Mouse (Mus musculus): Measurements from ENCODE around the gene Rab31. TPM values are rescaled to one million over a fixed set of nuclear protein-coding genes. Genes with fewer than 3 reads are reported as not detected.
A peak's percentile ranks its signal among the peaks of the same experiment; 100 is the strongest.
"Not testable (repeated sequence)": the region's sequence is repeated elsewhere in the genome, so short reads cannot be mapped to it uniquely, and the experiment has no call there.

Rab31 gene
- polyA plus RNA-seq, 1 experiment from 2014 or later, result 58.6 TPM

DNA sequence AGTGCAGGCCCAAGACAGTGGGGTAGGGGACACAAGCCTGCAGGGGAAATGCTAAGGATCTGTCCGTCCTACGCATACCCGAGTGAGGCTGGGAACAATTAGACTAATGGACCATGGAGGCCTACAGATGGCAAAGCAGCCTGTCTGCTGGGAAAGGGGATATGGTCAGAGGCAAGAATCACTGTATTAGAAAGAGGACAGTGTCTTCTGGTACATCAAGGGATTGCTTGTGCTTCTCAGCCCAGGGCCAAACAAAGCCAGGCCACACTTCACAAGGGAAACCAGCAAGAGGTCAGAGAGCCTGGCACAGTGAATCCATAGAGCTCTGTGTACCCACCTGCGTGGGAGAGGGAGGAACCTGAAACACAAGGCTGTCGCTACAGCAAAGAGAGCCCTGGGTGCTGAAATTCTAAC lies 130.0 kb downstream of the Rab31 start:
- DNase-seq (ENCODE audit: extremely low spot score, low spot score), result peak; percentile 18
- Histone ChIP-seq H3K36me3 (replicated peaks) (no peaks in the 10 kb centered on the region), H3K4me3 (no peak overlapping the region), H3K4me1 (peaks cover 22% of the 10 kb centered on the region), H3K27me3 (ENCODE audit: poor library complexity, severe bottlenecking) (no peaks in the 10 kb centered on the region), H3K27ac (peak overlapping the region; percentile 58; the same call in 1 of the 2 replicates), H3K9me3 (no peaks in the 10 kb centered on the region)
- WGBS, result 22% methylated on average over 5 of the region's 5 CpGs

DNA sequence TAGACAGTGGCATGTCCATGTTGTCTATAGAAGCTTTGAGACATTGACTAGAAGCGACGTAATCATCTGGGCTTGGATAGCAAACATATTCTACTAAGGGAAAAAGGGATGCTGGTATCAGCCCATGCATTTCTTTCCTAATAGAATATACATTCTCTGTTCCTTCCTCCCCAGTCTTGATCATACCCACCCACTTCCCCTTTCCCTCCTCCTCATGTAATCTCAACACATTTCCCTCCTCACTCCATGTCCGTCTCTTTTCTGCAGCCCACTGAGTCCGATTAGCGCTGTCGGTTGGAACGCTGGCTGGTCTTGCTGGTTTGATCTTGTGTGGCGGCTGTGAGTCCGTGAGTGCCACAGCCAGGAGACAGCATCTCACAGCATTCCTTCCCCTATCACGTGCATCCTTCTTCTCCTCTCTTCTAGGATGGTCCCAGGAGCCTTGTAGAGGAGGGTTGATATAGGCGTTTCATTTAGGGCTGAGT lies 130.8 kb downstream of the Rab31 start, which contains the start of gene Txndc2:
Gene Txndc2, minus strand, starts transcription at position 435 of the 485 bp plus-strand sequence.
- no peak within 1 kb of the TSS for H3K4me3 ChIP-seq
- peaks cover 19% of the 10 kb centered on the region for H3K4me1 ChIP-seq
- DNase-seq (ENCODE audit: extremely low spot score, low spot score), result no peak
- no peaks in the 10 kb centered on the region for H3K36me3 ChIP-seq (replicated peaks)
- H3K27ac ChIP-seq, result peak within 1 kb of the TSS; percentile 58; the same call in 1 of the 2 replicates
- no peaks in the 10 kb centered on the region for H3K27me3 ChIP-seq (ENCODE audit: poor library complexity, severe bottlenecking)
- 88% methylated on average over 11 of the region's 11 CpGs for WGBS
- no peaks in the 10 kb centered on the region for H3K9me3 ChIP-seq

DNA sequence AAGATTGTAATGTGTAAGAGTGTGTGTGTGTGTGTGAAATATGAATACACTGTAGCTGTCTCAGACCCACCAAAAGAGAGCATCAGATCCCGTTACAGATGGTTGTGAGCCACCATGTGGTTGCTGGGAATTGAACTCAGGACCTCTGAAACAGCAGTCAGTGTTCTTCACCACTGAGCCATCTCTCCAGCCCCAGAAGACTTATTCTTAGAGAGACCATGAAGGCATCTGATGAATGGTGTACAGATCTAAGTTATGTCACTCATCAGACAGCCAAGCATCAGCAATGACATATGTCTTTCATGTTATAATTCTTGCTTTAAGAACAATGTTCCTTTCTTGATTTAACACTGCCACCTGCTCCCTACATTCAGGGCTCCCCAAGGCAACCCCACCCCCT lies 133.4 kb downstream of the Rab31 start:
- Histone ChIP-seq H3K27me3 (ENCODE audit: poor library complexity, severe bottlenecking) (no peaks in the 10 kb centered on the region), H3K4me1 (peaks cover 19% of the 10 kb centered on the region), H3K4me3 (no peak overlapping the region), H3K9me3 (no peaks in the 10 kb centered on the region), H3K27ac (no peak overlapping the region), H3K36me3 (replicated peaks) (no peaks in the 10 kb centered on the region)
- WGBS, result 83% methylated on average over 1 of the region's 1 CpGs
- DNase-seq (ENCODE audit: extremely low spot score, low spot score), result no peak

DNA sequence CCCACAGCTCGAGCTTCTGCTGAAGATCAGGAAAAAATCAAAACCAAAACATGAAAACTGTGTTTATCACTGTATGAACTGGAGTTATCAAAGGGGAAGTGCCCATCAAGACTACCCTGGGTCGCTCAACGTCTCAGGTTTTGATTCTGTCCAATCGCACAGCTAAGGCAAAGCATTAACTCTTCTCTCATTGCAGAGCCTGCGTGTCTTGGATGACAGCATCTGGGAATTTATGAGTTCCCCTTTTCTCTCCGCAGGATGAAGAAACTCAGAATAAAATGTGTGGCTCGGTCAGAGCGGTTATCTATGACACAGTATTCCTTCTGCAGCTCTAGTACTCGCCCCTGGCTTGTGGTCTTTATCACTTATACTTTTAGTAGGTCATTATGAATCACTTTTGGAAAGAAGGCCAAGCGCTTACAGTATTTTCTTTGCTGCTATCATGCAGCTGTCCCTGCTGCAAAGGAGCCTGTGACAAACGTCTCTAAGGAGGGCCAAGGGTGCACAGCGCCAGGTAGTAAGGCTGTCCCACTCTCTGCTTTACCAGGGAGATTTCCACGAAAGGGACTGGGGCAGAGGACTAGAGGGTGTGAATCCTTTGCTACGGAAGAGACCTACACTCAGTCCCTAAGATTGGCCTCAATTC lies 136.7 kb downstream of the Rab31 start:
- Histone ChIP-seq H3K4me3 (no peak overlapping the region), H3K4me1 (no peaks in the 10 kb centered on the region), H3K27ac (no peak overlapping the region), H3K36me3 (replicated peaks) (no peaks in the 10 kb centered on the region), H3K9me3 (no peaks in the 10 kb centered on the region), H3K27me3 (ENCODE audit: poor library complexity, severe bottlenecking) (no peaks in the 10 kb centered on the region)
- WGBS, result 88% methylated on average over 14 of the region's 14 CpGs
- DNase-seq (ENCODE audit: extremely low spot score, low spot score), result no peak

DNA sequence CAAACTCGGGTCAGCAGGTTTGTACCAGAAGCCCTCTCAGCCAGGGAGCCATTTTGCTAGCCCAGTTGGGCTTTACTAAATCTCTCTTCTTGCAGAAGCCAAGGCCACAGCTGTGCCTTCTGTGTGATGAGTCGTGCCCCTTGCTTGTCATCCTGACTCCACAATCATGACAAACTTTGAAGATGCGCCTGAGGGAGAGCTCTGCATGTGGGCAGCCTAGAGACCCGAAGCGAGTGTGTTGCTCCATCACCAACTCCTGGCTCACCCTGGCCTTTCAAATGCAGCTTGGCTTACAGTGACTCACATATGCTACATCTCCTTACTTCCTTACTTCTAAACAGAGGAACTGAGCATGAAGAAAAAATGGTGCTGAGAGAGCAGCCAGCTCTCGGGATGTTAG lies 142.6 kb downstream of the Rab31 start:
- Histone ChIP-seq H3K9me3 (no peaks in the 10 kb centered on the region), H3K27me3 (ENCODE audit: poor library complexity, severe bottlenecking) (no peaks in the 10 kb centered on the region), H3K4me1 (no peaks in the 10 kb centered on the region), H3K27ac (no peak overlapping the region), H3K36me3 (replicated peaks) (no peaks in the 10 kb centered on the region), H3K4me3 (no peak overlapping the region)
- DNase-seq (ENCODE audit: extremely low spot score, low spot score), result no peak
- 84% methylated on average over 6 of the region's 6 CpGs for WGBS

DNA sequence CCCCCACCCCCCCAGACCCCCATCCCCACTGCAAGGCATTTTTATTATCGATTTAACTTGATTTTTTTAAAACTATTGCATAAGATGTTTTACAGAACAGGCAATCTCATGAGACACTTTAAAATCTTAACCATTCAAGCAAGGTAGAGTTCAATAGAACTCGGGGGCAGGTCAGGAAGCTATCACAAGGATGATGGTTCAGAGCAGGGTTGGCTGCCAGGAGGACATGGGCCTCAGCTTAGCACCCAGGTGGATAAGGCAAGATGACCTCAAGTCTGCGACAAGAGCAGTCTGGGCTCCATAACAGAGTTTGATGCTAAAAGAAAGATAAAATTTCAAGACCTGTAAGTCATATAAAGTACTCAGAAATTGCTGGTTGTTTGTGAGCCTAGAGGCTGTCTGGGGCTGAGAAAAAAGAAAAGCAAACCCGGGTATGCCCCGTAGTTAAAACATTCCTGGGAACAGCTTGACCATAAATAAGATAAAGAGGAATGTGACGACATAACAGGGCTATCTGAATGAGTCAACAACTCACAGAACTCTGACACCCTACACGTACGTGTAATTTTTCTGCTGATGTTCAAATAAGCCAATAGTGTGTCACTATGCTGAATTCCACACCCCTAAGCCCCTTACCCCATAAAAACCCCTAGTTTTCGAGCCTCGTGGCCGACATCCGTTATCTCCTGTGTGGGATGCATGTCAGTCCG lies 143.6 kb downstream of the Rab31 start:
- H3K27ac ChIP-seq; H3K4me1 ChIP-seq; H3K9me3 ChIP-seq; DNase-seq (ENCODE audit: extremely low spot score, low spot score); H3K36me3 ChIP-seq (replicated peaks); H3K27me3 ChIP-seq (ENCODE audit: poor library complexity, severe bottlenecking); H3K4me3 ChIP-seq: not testable (repeated sequence)
- 90% methylated on average over 13 of the region's 13 CpGs for whole genome bisulfite sequencing

DNA sequence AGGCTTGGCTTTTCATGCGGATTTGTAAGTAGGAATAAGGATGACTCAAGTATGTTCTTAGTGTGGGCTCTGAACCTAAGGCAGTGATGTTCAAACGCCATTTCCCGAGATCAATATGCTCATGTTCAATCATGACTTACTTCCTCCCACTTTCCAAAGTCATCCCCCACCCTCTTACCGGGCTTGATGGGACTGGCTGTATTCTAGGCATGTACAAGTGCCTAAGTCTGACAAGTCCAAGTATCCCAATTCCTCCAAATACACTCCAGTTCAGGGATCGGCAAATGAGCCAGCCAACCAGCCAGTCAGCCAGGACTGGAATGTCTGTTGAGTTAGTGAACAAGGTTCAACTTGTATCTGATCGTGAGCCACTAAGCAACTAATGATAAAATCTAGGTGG lies 146.3 kb downstream of the Rab31 start:
- Histone ChIP-seq H3K27me3 (ENCODE audit: poor library complexity, severe bottlenecking) (no peaks in the 10 kb centered on the region), H3K4me3 (no peak overlapping the region), H3K9me3 (peaks cover 5% of the 10 kb centered on the region; the same call in 1 of the 2 replicates), H3K27ac (no peak overlapping the region), H3K36me3 (replicated peaks) (no peaks in the 10 kb centered on the region), H3K4me1 (no peaks in the 10 kb centered on the region)
- no peak for DNase-seq (ENCODE audit: extremely low spot score, low spot score)
- WGBS, result 93% methylated on average over 6 of the region's 6 CpGs

DNA sequence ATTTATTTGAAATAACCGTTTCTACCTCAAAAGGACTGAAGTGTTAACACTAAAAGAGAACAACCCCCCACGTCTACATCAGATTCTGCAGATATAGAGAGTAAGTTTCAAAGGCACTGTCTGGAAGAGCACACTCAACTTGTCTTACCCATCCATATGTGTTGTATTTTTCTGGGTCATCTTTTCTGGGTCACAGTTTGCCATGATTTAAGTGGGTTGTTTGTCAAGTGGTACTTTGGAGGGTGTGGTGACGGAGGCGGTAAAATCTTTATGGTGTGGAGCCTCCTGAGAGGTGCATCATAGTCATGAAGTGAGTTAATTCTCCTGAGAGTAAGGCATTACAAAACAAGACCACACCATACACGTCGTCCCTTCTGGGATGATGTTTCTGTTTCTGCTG lies 147.0 kb downstream of the Rab31 start:
- WGBS, result 89% methylated on average over 6 of the region's 6 CpGs
- H3K36me3 ChIP-seq (replicated peaks), result no peaks in the 10 kb centered on the region
- no peaks in the 10 kb centered on the region for H3K4me1 ChIP-seq
- H3K4me3 ChIP-seq, result no peak overlapping the region
- H3K9me3 ChIP-seq, result peaks cover 5% of the 10 kb centered on the region; the same call in 1 of the 2 replicates
- no peak for DNase-seq (ENCODE audit: extremely low spot score, low spot score)
- no peak overlapping the region for H3K27ac ChIP-seq
- no peaks in the 10 kb centered on the region for H3K27me3 ChIP-seq (ENCODE audit: poor library complexity, severe bottlenecking)

DNA sequence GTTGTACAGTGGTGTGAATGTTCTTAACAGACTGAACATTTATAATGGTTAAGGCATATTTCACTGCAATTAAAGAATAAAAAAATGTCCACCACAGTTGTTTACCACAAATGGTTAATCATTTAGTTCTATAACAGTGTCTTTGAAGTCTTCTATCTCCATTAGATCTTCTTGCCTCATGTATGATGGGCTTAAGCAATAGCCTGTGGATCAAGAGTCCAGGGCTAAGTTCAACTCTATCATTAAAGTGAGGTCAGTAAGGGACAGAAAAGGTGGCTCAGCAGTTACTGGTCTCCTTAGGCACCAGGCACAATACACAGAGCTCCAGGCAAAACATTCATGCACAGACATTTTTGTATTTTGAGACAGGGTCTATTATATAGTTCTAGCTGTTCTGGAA lies 149.4 kb downstream of the Rab31 start:
- Histone ChIP-seq H3K27me3 (ENCODE audit: poor library complexity, severe bottlenecking) (no peaks in the 10 kb centered on the region), H3K4me3 (no peak overlapping the region), H3K36me3 (replicated peaks) (no peaks in the 10 kb centered on the region), H3K27ac (no peak overlapping the region), H3K9me3 (peaks cover 5% of the 10 kb centered on the region; the same call in 1 of the 2 replicates), H3K4me1 (no peaks in the 10 kb centered on the region)
- DNase-seq (ENCODE audit: extremely low spot score, low spot score), result no peak

DNA sequence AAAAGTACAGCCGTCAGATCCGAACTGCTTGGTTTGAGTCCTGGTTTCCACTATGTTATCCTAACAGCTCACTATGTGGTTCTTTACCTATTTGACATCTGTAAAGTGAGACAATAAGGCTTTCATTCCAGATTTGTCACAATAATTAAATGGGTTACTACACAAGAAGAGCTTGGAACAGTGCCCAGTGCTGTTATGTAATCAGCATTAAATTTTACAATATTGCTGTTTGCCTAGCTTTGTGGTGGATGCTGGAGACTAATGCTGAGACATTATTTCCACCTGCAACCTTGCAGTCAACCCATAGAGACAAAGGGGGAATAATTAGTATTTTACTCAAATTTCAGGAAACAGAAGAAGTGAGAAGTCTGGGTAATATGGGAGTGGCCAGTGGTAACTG lies 154.1 kb downstream of the Rab31 start:
- H3K27ac ChIP-seq, result no peak overlapping the region
- no peak overlapping the region for H3K4me3 ChIP-seq
- 90% methylated on average over 2 of the region's 2 CpGs for WGBS
- DNase-seq (ENCODE audit: extremely low spot score, low spot score), result no peak
- no peaks in the 10 kb centered on the region for H3K27me3 ChIP-seq (ENCODE audit: poor library complexity, severe bottlenecking)
- no peaks in the 10 kb centered on the region for H3K36me3 ChIP-seq (replicated peaks)
- H3K9me3 ChIP-seq, result no peaks in the 10 kb centered on the region
- peaks cover 13% of the 10 kb centered on the region; the same call in 1 of the 2 replicates for H3K4me1 ChIP-seq

DNA sequence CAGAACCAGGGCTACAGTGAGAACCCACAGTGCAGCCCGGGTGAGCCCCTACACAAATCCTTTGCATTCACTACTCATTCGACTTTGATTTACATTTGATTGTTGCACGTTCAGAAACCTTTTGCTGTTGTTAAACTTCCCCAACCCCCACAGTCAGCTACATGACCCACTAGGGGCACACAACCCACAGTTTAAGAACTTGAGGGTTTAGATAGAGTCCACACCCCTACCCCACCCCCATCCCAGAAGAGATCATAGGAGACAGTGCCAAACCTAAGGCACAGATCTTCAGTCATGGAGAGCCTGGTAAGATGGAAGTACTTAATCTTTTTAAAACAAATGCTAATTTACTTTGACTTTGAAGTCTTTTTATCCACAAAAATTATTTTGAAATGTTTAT lies 156.9 kb downstream of the Rab31 start:
- Histone ChIP-seq H3K9me3 (no peaks in the 10 kb centered on the region), H3K27me3 (ENCODE audit: poor library complexity, severe bottlenecking) (no peaks in the 10 kb centered on the region)

DNA sequence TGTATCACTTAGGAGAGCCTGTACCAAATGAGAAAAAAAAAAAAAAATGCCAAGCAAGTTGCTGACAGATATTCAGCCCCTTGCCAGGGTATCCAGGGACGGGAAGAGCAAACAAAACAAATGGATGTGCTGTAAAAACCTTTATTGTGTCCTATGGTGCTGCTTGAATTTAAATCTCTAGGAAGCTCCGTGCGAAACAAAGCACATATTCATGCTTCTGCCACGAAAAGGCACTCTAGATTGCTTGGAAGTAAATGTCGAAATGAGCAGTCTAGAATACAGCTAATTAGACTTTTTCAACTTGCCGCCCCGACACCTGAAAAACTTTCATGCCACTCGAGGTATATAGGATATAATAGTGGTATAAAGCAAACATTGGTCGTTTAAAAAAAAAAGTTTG lies 158.1 kb downstream of the Rab31 start:
- DNase-seq (ENCODE audit: extremely low spot score, low spot score), result no peak

More for the DNA sequence above, 156.9 kb downstream of the Rab31 start:
- DNase-seq (ENCODE audit: extremely low spot score, low spot score), result no peak
- H3K36me3 ChIP-seq (replicated peaks), result no peaks in the 10 kb centered on the region
- no peak overlapping the region for H3K27ac ChIP-seq
- no peak overlapping the region for H3K4me3 ChIP-seq
- WGBS, result 51% methylated on average over 3 of the region's 3 CpGs
- H3K4me1 ChIP-seq, result peaks cover 26% of the 10 kb centered on the region

More for the DNA sequence above, 158.1 kb downstream of the Rab31 start:
- H3K4me3 ChIP-seq, result peak overlapping the region; percentile 91
- H3K9me3 ChIP-seq, result no peaks in the 10 kb centered on the region
- H3K4me1 ChIP-seq, result peaks cover 31% of the 10 kb centered on the region
- 2% methylated on average over 9 of the region's 9 CpGs for WGBS
- peak overlapping the region; percentile 99 for H3K27ac ChIP-seq
- peaks cover 5% of the 10 kb centered on the region for H3K36me3 ChIP-seq (replicated peaks)
- no peaks in the 10 kb centered on the region for H3K27me3 ChIP-seq (ENCODE audit: poor library complexity, severe bottlenecking)

All from forebrain, embryonic 10.5 days (tissue).